Mouse (Mus musculus): ENCODE measurements around the gene Arl6ip5. TPM values are rescaled to one million over a fixed set of nuclear protein-coding genes. Genes with fewer than 3 reads are reported as not detected.
"Not testable (repeated sequence)": the region's sequence is repeated elsewhere in the genome, so short reads cannot be mapped to it uniquely, and the experiment has no call there.

Arl6ip5 gene
- polyA plus RNA-seq, 1 experiment from 2014 or later = 143 TPM

DNA sequence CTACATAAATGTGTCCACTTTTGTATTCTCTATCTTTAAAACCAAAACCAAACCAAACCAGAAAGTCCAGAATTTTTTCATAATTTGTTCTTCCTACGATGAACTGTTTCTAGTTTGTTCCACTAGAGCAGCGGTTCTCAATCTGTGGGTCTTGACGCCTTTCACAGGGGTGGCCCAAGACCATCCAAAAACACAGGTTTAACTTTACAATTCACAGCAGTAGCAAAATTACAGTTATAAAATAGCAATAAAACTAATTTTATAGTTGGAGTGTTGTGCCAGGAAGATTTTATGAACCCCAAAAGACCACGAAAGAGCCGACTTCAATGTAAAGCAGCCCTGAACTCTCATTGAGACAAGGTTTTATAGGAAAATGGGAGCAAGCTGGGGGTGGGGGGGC lies 25.6 kb downstream of the Arl6ip5 start:
- WGBS = 94% methylated on average over 5 of the region's 5 CpGs
- Histone ChIP-seq H3K9ac (ENCODE audit: low read depth, low read length) (no peak overlapping the region), H3K4me1 (ENCODE audit: control insufficient read depth, insufficient read depth, low read depth, low read length) (no peaks in the 10 kb centered on the region), H3K27ac (ENCODE audit: low read depth, low read length) (no peak overlapping the region), H3K36me3 (ENCODE audit: control insufficient read depth, insufficient read depth, low read length) (peaks cover 6% of the 10 kb centered on the region; the same call in 1 of the 2 replicates), H3K4me2 (ENCODE audit: low read length) (no peak overlapping the region), H3K9me3 (ENCODE audit: control insufficient read depth, low read length) (peaks cover 2% of the 10 kb centered on the region; the same call in 1 of the 2 replicates), H3K27me3 (replicated peaks; ENCODE audit: control insufficient read depth, insufficient read depth, low read length) (no peaks in the 10 kb centered on the region), H3K4me3 (ENCODE audit: low read length) (no peak overlapping the region)
- no peak for ATAC-seq

GRCm38 (mm10) chr6:97239360-97239759 lies 28.9 kb downstream of the Arl6ip5 start:
- Histone ChIP-seq H3K27ac (ENCODE audit: low read depth, low read length) (no peak overlapping the region), H3K4me1 (ENCODE audit: control insufficient read depth, insufficient read depth, low read depth, low read length) (no peaks in the 10 kb centered on the region), H3K4me3 (ENCODE audit: low read length) (no peak overlapping the region), H3K36me3 (ENCODE audit: control insufficient read depth, insufficient read depth, low read length) (no peaks in the 10 kb centered on the region), H3K9ac (ENCODE audit: low read depth, low read length) (no peak overlapping the region), H3K4me2 (ENCODE audit: low read length) (no peak overlapping the region), H3K27me3 (replicated peaks; ENCODE audit: control insufficient read depth, insufficient read depth, low read length) (no peaks in the 10 kb centered on the region), H3K9me3 (ENCODE audit: control insufficient read depth, low read length) (peaks cover 2% of the 10 kb centered on the region; the same call in 1 of the 2 replicates)
- 92% methylated on average over 6 of the region's 6 CpGs for WGBS
- ATAC-seq = no peak

DNA sequence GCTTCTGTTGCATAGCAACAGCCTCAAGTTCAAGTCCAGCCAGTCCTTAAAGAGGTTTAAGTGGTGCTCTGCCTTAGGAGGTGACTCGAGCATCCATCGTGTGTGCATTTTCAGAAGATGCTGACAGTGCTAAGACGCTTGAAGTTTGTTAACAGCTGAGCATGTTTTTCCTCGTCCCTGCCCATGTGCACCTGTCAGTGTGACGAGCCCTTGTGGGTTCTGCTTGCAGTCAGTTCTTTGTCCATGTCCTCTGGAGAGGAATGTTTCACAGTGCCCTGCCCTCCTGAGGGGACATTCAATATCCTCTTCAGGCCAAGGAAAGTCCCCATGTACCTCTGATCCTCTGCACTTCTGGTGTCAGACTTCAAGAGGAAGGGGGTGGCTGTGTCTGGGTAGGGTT lies 29.6 kb downstream of the Arl6ip5 start:
- H3K27ac ChIP-seq (ENCODE audit: low read depth, low read length) = no peak overlapping the region
- ATAC-seq = no peak
- H3K36me3 ChIP-seq (ENCODE audit: control insufficient read depth, insufficient read depth, low read length) = no peaks in the 10 kb centered on the region
- no peaks in the 10 kb centered on the region for H3K27me3 ChIP-seq (replicated peaks; ENCODE audit: control insufficient read depth, insufficient read depth, low read length)
- no peak overlapping the region for H3K9ac ChIP-seq (ENCODE audit: low read depth, low read length)
- H3K4me3 ChIP-seq (ENCODE audit: low read length) = no peak overlapping the region
- no peaks in the 10 kb centered on the region for H3K4me1 ChIP-seq (ENCODE audit: control insufficient read depth, insufficient read depth, low read depth, low read length)
- no peak overlapping the region for H3K4me2 ChIP-seq (ENCODE audit: low read length)
- 86% methylated on average over 5 of the region's 5 CpGs for WGBS
- peaks cover 2% of the 10 kb centered on the region; the same call in 1 of the 2 replicates for H3K9me3 ChIP-seq (ENCODE audit: control insufficient read depth, low read length)

- Histone ChIP-seq H3K27ac (ENCODE audit: low read depth, low read length) (no peak overlapping the region), H3K27me3 (replicated peaks; ENCODE audit: control insufficient read depth, insufficient read depth, low read length) (no peaks in the 10 kb centered on the region), H3K9ac (ENCODE audit: low read depth, low read length) (no peak overlapping the region), H3K4me1 (ENCODE audit: control insufficient read depth, insufficient read depth, low read depth, low read length) (no peaks in the 10 kb centered on the region), H3K36me3 (ENCODE audit: control insufficient read depth, insufficient read depth, low read length) (no peaks in the 10 kb centered on the region), H3K9me3 (ENCODE audit: control insufficient read depth, low read length) (0 out of 2 replicates have a peak, but pooled peaks cover 2% of the 10 kb centered on the region), H3K4me2 (ENCODE audit: low read length) (no peak overlapping the region), H3K4me3 (ENCODE audit: low read length) (no peak overlapping the region)
- ATAC-seq = no peak
- WGBS = 93% methylated on average over 4 of the region's 4 CpGs
Observed at GRCm38 (mm10) chr6:97242522-97242921, 32.0 kb downstream of the Arl6ip5 start.

DNA sequence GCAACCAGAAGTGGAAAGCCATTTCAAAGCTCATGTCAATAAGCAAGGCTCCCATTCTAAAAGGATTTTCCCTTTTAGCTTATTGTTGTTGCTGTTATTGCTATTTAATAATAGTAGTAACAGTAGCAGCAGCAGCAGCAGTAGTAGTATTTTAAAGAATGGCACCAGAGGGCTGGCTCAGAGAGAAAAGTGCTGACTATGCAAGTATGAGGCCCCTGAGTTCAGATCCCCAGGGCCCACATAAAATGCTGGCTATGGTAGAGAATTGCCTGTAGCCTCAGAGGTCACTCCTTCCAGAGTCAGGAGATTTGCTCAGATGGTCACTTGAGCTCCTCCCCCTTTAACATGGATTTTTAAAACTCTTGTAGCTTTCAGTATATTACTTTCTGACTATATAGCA lies 34.7 kb downstream of the Arl6ip5 start:
- Histone ChIP-seq H3K4me1 (ENCODE audit: control insufficient read depth, insufficient read depth, low read depth, low read length) (no peaks in the 10 kb centered on the region), H3K27ac (ENCODE audit: low read depth, low read length) (no peak overlapping the region), H3K27me3 (replicated peaks; ENCODE audit: control insufficient read depth, insufficient read depth, low read length) (no peaks in the 10 kb centered on the region), H3K9ac (ENCODE audit: low read depth, low read length) (no peak overlapping the region), H3K4me3 (ENCODE audit: low read length) (no peak overlapping the region), H3K36me3 (ENCODE audit: control insufficient read depth, insufficient read depth, low read length) (no peaks in the 10 kb centered on the region), H3K9me3 (ENCODE audit: control insufficient read depth, low read length) (no peaks in the 10 kb centered on the region), H3K4me2 (ENCODE audit: low read length) (no peak overlapping the region)
- no peak for ATAC-seq

DNA sequence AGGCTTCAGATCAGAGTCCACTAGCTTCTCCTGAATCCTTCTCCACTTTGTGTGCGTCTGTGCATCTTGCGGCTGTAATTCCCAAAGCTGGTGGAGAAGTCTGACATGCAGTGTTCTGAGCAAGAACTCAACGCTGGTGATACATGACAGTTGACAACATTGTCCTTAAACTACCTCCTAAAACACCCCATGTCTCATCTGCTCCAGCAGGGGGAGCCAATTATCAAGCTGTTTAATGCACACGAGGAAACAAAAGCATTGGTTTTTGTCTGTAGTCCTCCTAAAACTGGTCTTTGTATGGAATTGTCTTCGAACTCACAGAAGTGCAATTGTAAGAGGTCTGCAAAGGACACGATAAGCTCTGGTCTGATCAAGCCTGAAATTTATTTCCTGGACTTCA lies 40.5 kb downstream of the Arl6ip5 start:
- H3K27ac ChIP-seq (ENCODE audit: low read depth, low read length) = no peak overlapping the region
- no peak overlapping the region for H3K4me2 ChIP-seq (ENCODE audit: low read length)
- 46% methylated on average over 6 of the region's 6 CpGs for WGBS
- H3K4me1 ChIP-seq (ENCODE audit: control insufficient read depth, insufficient read depth, low read depth, low read length) = no peaks in the 10 kb centered on the region
- H3K27me3 ChIP-seq (replicated peaks; ENCODE audit: control insufficient read depth, insufficient read depth, low read length) = no peaks in the 10 kb centered on the region
- ATAC-seq = no peak
- no peak overlapping the region for H3K9ac ChIP-seq (ENCODE audit: low read depth, low read length)
- H3K36me3 ChIP-seq (ENCODE audit: control insufficient read depth, insufficient read depth, low read length) = no peaks in the 10 kb centered on the region
- H3K9me3 ChIP-seq (ENCODE audit: control insufficient read depth, low read length) = no peaks in the 10 kb centered on the region
- H3K4me3 ChIP-seq (ENCODE audit: low read length) = no peak overlapping the region

GRCm38 (mm10) chr6:97252086-97252485 lies 41.6 kb downstream of the Arl6ip5 start:
- Histone ChIP-seq H3K4me3 (ENCODE audit: low read length) (no peak overlapping the region), H3K9ac (ENCODE audit: low read depth, low read length) (no peak overlapping the region), H3K27me3 (replicated peaks; ENCODE audit: control insufficient read depth, insufficient read depth, low read length) (no peaks in the 10 kb centered on the region), H3K4me2 (ENCODE audit: low read length) (no peak overlapping the region), H3K36me3 (ENCODE audit: control insufficient read depth, insufficient read depth, low read length) (no peaks in the 10 kb centered on the region), H3K27ac (ENCODE audit: low read depth, low read length) (no peak overlapping the region), H3K9me3 (ENCODE audit: control insufficient read depth, low read length) (no peaks in the 10 kb centered on the region), H3K4me1 (ENCODE audit: control insufficient read depth, insufficient read depth, low read depth, low read length) (no peaks in the 10 kb centered on the region)
- ATAC-seq = no peak
- WGBS = 70% methylated on average over 5 of the region's 5 CpGs

DNA sequence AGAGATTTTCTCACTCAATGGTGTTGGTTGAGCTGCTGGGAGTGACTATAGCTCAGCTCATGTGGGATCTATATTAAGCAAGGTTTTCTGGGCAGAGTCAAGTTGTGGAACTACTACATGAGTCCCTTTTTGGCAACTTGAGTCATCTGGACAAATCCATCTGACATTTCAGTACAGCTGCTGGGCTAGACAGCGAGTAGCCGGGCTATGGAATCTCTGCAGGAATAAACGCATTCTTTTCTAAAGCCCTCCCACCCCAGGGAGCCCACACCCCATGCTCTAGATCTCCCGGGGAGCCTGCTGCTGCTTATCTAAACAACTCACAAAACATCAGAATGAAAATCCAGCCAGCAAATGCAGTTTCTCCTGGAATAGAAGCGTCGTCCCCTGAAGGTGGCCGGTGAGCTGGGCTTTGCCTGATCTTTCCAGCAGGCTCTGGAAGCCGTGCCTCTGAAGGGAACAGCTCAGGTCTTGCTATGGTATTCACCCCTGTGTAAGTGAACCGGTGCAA lies 42.3 kb downstream of the Arl6ip5 start, which contains the start of gene Lmod3:
Gene Lmod3, minus strand, starts transcription at position 49 of the 511 bp plus-strand sequence.
- no peaks in the 10 kb centered on the region for H3K27me3 ChIP-seq (replicated peaks; ENCODE audit: control insufficient read depth, insufficient read depth, low read length)
- 28% methylated on average over 9 of the region's 9 CpGs for WGBS
- no peak within 1 kb of the TSS for H3K4me2 ChIP-seq (ENCODE audit: low read length)
- H3K4me1 ChIP-seq (ENCODE audit: control insufficient read depth, insufficient read depth, low read depth, low read length) = no peaks in the 10 kb centered on the region
- H3K36me3 ChIP-seq (ENCODE audit: control insufficient read depth, insufficient read depth, low read length) = no peaks in the 10 kb centered on the region
- no peak for ATAC-seq
- no peaks in the 10 kb centered on the region for H3K9me3 ChIP-seq (ENCODE audit: control insufficient read depth, low read length)
- no peak within 1 kb of the TSS for H3K27ac ChIP-seq (ENCODE audit: low read depth, low read length)
- no peak within 1 kb of the TSS for H3K4me3 ChIP-seq (ENCODE audit: low read length)
- no peak within 1 kb of the TSS for H3K9ac ChIP-seq (ENCODE audit: low read depth, low read length)

GRCm38 (mm10) chr6:97258489-97258888 lies 48.0 kb downstream of the Arl6ip5 start:
- Histone ChIP-seq H3K9ac (ENCODE audit: low read depth, low read length) (no peak overlapping the region), H3K36me3 (ENCODE audit: control insufficient read depth, insufficient read depth, low read length) (no peaks in the 10 kb centered on the region), H3K4me1 (ENCODE audit: control insufficient read depth, insufficient read depth, low read depth, low read length) (no peaks in the 10 kb centered on the region), H3K4me3 (ENCODE audit: low read length) (no peak overlapping the region), H3K27ac (ENCODE audit: low read depth, low read length) (no peak overlapping the region), H3K9me3 (ENCODE audit: control insufficient read depth, low read length) (no peaks in the 10 kb centered on the region), H3K4me2 (ENCODE audit: low read length) (no peak overlapping the region), H3K27me3 (replicated peaks; ENCODE audit: control insufficient read depth, insufficient read depth, low read length) (no peaks in the 10 kb centered on the region)
- no peak for ATAC-seq
- 93% methylated on average over 1 of the region's 1 CpGs for WGBS

DNA sequence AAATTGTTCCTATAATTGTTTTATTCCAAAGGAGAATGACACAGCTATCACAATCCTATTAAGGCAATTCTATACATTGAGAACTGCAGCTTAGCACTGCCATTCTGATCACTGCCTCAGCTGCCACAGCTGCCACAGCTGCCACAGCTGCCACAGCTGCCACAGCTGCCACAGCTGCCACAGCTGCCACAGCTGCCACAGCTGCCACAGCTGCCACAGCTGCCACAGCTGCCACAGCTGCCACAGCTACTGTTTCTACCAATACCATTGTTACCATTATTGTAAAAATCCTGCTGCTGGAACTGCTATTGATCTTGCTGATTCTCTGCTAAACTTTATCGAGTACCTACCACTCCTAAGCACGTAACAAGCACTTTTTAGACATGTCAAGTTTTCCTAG lies 49.4 kb downstream of the Arl6ip5 start:
- not testable (repeated sequence) for H3K4me1 ChIP-seq (ENCODE audit: control insufficient read depth, insufficient read depth, low read depth, low read length); H3K9ac ChIP-seq (ENCODE audit: low read depth, low read length); H3K27ac ChIP-seq (ENCODE audit: low read depth, low read length); H3K4me3 ChIP-seq (ENCODE audit: low read length); ATAC-seq; H3K36me3 ChIP-seq (ENCODE audit: control insufficient read depth, insufficient read depth, low read length); H3K27me3 ChIP-seq (replicated peaks; ENCODE audit: control insufficient read depth, insufficient read depth, low read length); H3K9me3 ChIP-seq (ENCODE audit: control insufficient read depth, low read length); H3K4me2 ChIP-seq (ENCODE audit: low read length)
- WGBS = 92% methylated on average over 2 of the region's 2 CpGs
